Mouse (Mus musculus) heart, postnatal 0 days (tissue): ENCODE measurements around the gene Kif13a. TPM values are rescaled to one million over a fixed set of nuclear protein-coding genes. Genes with fewer than 3 reads are reported as not detected.

Source experiments
- ATAC-seq: fragments of 200-750 bp; cut with Nextera tagmentation; 2 replicates; pipeline ENCODE4 v1.8.0; 2017; ENCODE audit warnings: low read depth, moderate number of reproducible peaks, moderate library complexity; ENCODE audit not compliant: insufficient read depth
- DNase-seq: peaks from one replicate; pipeline ENCODE4 v3.0.0-alpha.2; 2016; ENCODE audit warnings: low spot score
- H3K27ac ChIP-seq: fragments of 300-500 bp; sonication (generic); 2 replicates; pipeline ENCODE4 v1.5.1; 2014; ENCODE audit warnings: low read depth, mild to moderate bottlenecking
- H3K27me3 ChIP-seq: fragments of 300-500 bp; sonication (generic); 2 replicates; pipeline ENCODE4 v1.6.1; 2014; ENCODE audit warnings: low read length, mixed read lengths; ENCODE audit not compliant: control insufficient read depth, insufficient read depth
- H3K36me3 ChIP-seq: fragments of 300-500 bp; sonication (generic); replicated peaks from 2 replicates; pipeline ENCODE4 v1.6.1; 2014; ENCODE audit warnings: low read length, mixed read lengths; ENCODE audit not compliant: control insufficient read depth, insufficient read depth
- H3K4me1 ChIP-seq: fragments of 300-500 bp; sonication (generic); 2 replicates; pipeline ENCODE4 v1.6.1; 2014; ENCODE audit warnings: antibody characterized with exemption; ENCODE audit not compliant: control insufficient read depth, insufficient read depth
- H3K4me2 ChIP-seq: fragments of 300-500 bp; sonication (generic); 2 replicates; pipeline ENCODE4 v1.6.1; 2014; ENCODE audit warnings: low read depth, mild to moderate bottlenecking, low read length, moderate library complexity
- H3K4me3 ChIP-seq: fragments of 300-500 bp; sonication (generic); 2 replicates; pipeline ENCODE4 v1.5.1; 2014; ENCODE audit warnings: low read depth, low read length
- H3K9ac ChIP-seq: fragments of 300-500 bp; sonication (generic); replicated peaks from 2 replicates; pipeline ENCODE4 v1.6.1; 2014; ENCODE audit warnings: low read depth, low read length, mixed read lengths
- H3K9me3 ChIP-seq: fragments of 300-500 bp; sonication (generic); replicated peaks from 2 replicates; pipeline ENCODE4 v1.6.1; 2016; ENCODE audit warnings: low read length; ENCODE audit not compliant: control insufficient read depth
- CTCF ChIP-seq: IDR thresholded peaks from 2 replicates; pipeline ENCODE4 v1.5.1; 2016; ENCODE audit warnings: antibody characterized with exemption, control low read depth, low read depth
- EP300 ChIP-seq: IDR thresholded peaks from 2 replicates; pipeline ENCODE4 v1.6.1; 2016; ENCODE audit warnings: antibody characterized with exemption, low read depth
- WGBS: fragments of 180-500 bp; shearing (Covaris S2); extraction: QIAGEN DNeasy Blood & Tissue Kit; methylation state at CpG from one replicate; pipeline ENCODE4 v1.1.7; 2014; 5-methylcytosine and 5-hydroxymethylcytosine counted together
- polyA plus RNA-seq: library from polyadenylated mRNA; unstranded; fragments of >200 nt; fragmentation: Nextera tagmentation; extraction: Ambion mirVana; gene quantifications from 2 replicates; pipeline ENCODE4 v1.2.1, GENCODE M21; 2015
- total RNA-seq: library from RNA; depleted of rRNA; stranded (reverse); fragments of >200 nt; gene quantifications from 2 replicates; pipeline ENCODE4 v1.2.3, GENCODE M21; 2014; ENCODE audit warnings: low replicate concordance

The Kif13a gene
- total and polyA plus RNA-seq, 2 experiments from 2014 or later = 36.7 to 81.8 TPM

- DNase-seq (no peak), ATAC-seq (no peak)
- no peak overlapping the region for H3K27ac ChIP-seq
- no peak overlapping the region for H3K9ac ChIP-seq
- H3K4me3 ChIP-seq = no peak overlapping the region
- no peaks in the 10 kb centered on the region for H3K36me3 ChIP-seq
- no peaks in the 10 kb centered on the region for H3K9me3 ChIP-seq
- 60% methylated on average over 1 of the region's 1 CpGs for WGBS
- peaks cover 28% of the 10 kb centered on the region for H3K4me1 ChIP-seq
- no peak overlapping the region for H3K4me2 ChIP-seq
- H3K27me3 ChIP-seq = no peaks in the 10 kb centered on the region
- TF ChIP-seq EP300 = no peak
- TF ChIP-seq CTCF = no peak
Measured at GRCm38 (mm10) chr13:46932049-46932448, 2.4 kb upstream of the Kif13a start.

- TF ChIP-seq EP300 = no peak
- no peak for TF ChIP-seq CTCF
- peak overlapping the region; percentile 96 for H3K9ac ChIP-seq
- H3K27me3 ChIP-seq = no peaks in the 10 kb centered on the region
- ATAC-seq = peak; percentile 16
- H3K27ac ChIP-seq = peak overlapping the region; percentile 99
- WGBS = 2% methylated on average over 15 of the region's 15 CpGs
- H3K36me3 ChIP-seq = no peaks in the 10 kb centered on the region
- H3K9me3 ChIP-seq = no peaks in the 10 kb centered on the region
- DNase-seq = peak; percentile 60
- peaks cover 28% of the 10 kb centered on the region for H3K4me1 ChIP-seq
- H3K4me3 ChIP-seq = peak overlapping the region; percentile 94
- H3K4me2 ChIP-seq = peak overlapping the region; percentile 84
Measured at GRCm38 (mm10) chr13:46930659-46931046, 986 bp upstream of the Kif13a start.

- H3K4me3 ChIP-seq = peak overlapping the region; percentile 94
- H3K36me3 ChIP-seq = no peaks in the 10 kb centered on the region
- peak overlapping the region; percentile 99 for H3K27ac ChIP-seq
- H3K9me3 ChIP-seq = no peaks in the 10 kb centered on the region
- ATAC-seq = peak; percentile 37; the same call in 1 of the 2 replicates
- no peak for TF ChIP-seq EP300
- TF ChIP-seq CTCF = no peak
- DNase-seq = peak; percentile 63
- peaks cover 20% of the 10 kb centered on the region for H3K4me1 ChIP-seq
- H3K27me3 ChIP-seq = no peaks in the 10 kb centered on the region
- under 1% methylated on average over 52 of the region's 60 CpGs for WGBS
- peak overlapping the region; percentile 96 for H3K9ac ChIP-seq
- H3K4me2 ChIP-seq = peak overlapping the region; percentile 84
Measured at GRCm38 (mm10) chr13:46928961-46929691, 541 bp downstream of the Kif13a start.

- no peak for DNase-seq
Measured at GRCm38 (mm10) chr13:46928404-46928803, 1.3 kb downstream of the Kif13a start.

GRCm38 (mm10) chr13:46925671-46926070 is 4.0 kb downstream of the Kif13a start:
- 0 out of 2 replicates have a peak overlapping the region, but pooled peaks have one; percentile 8 for H3K4me2 ChIP-seq
- H3K27ac ChIP-seq = peak overlapping the region; percentile 40; the same call in 1 of the 2 replicates
- peaks cover 26% of the 10 kb centered on the region for H3K4me1 ChIP-seq
- no peaks in the 10 kb centered on the region for H3K27me3 ChIP-seq
- H3K36me3 ChIP-seq = no peaks in the 10 kb centered on the region
- no peak overlapping the region for H3K9ac ChIP-seq
- TF ChIP-seq CTCF (no peak), EP300 (no peak)
- no peaks in the 10 kb centered on the region for H3K9me3 ChIP-seq
- ATAC-seq (no peak), DNase-seq (no peak)
- no peak overlapping the region for H3K4me3 ChIP-seq
- WGBS = 83% methylated on average over 13 of the region's 13 CpGs

More at GRCm38 (mm10) chr13:46928404-46928803, 1.3 kb downstream of the Kif13a start:
- H3K9me3 ChIP-seq = no peaks in the 10 kb centered on the region
- peaks cover 20% of the 10 kb centered on the region for H3K4me1 ChIP-seq
- H3K4me2 ChIP-seq = peak overlapping the region; percentile 84
- H3K9ac ChIP-seq = peak overlapping the region; percentile 96
- H3K27me3 ChIP-seq = no peaks in the 10 kb centered on the region
- peak overlapping the region; percentile 94 for H3K4me3 ChIP-seq
- 18% methylated on average over 5 of the region's 5 CpGs for WGBS
- ATAC-seq = no peak
- H3K36me3 ChIP-seq = no peaks in the 10 kb centered on the region
- H3K27ac ChIP-seq = peak overlapping the region; percentile 99
- TF ChIP-seq CTCF = no peak
- no peak for TF ChIP-seq EP300
